Mouse (Mus musculus): Measurements from ENCODE around the gene Gm2026. TPM values are rescaled to one million over a fixed set of nuclear protein-coding genes. Genes with fewer than 3 reads are reported as not detected.
"Not testable (repeated sequence)": the region's sequence is repeated elsewhere in the genome, so short reads cannot be mapped to it uniquely, and the experiment has no call there.

Gm2026 gene
- polyA plus RNA-seq (2016; fragmentation: Nextera tagmentation; extraction: Ambion mirVana): 22.1 and 29.1 TPM in 2 replicates

- not testable (repeated sequence) for H3K9me3 ChIP-seq; H3K36me3 ChIP-seq; H3K4me3 ChIP-seq; H3K27ac ChIP-seq; H3K4me1 ChIP-seq (replicated peaks); H3K27me3 ChIP-seq (ENCODE audit: insufficient read depth, poor library complexity, severe bottlenecking); DNase-seq (ENCODE audit: low spot score)
- WGBS: no CpG with 5 or more reads among the region's 4 CpGs
Observed at GRCm38 (mm10) chr2:175965031-175965430, at the start of gene Gm2026. Gene Gm2026, plus strand, starts transcription at chr2:175965331.

GRCm38 (mm10) chr2:175931000-175931399 is 34.1 kb upstream of the Gm2026 start, which contains the start of gene Zfp966:
Gene Zfp966, minus strand, starts transcription at chr2:175931100.
- not testable (repeated sequence) for H3K4me1 ChIP-seq (replicated peaks); H3K36me3 ChIP-seq; H3K4me3 ChIP-seq; H3K9me3 ChIP-seq; H3K27ac ChIP-seq; H3K27me3 ChIP-seq (ENCODE audit: insufficient read depth, poor library complexity, severe bottlenecking); DNase-seq (ENCODE audit: low spot score)
- WGBS: no CpG with 5 or more reads among the region's 6 CpGs

Other genes with a start within 250 kb of the Gm2026 start
- gene Gm2007, start 223.8 kb upstream of the Gm2026 start, polyA plus RNA-seq (2016; fragmentation: Nextera tagmentation; extraction: Ambion mirVana): not detected in 2 replicates
- 2.7 TPM in 1 of 2 replicates, not detected in the other for gene Gm14288, start 164.2 kb upstream of the Gm2026 start, polyA plus RNA-seq (2016; fragmentation: Nextera tagmentation; extraction: Ambion mirVana)
- gene Gm6710, start 96.1 kb upstream of the Gm2026 start, polyA plus RNA-seq (2016; fragmentation: Nextera tagmentation; extraction: Ambion mirVana): 19.4 and 22.9 TPM in 2 replicates
- 2.2 and 6.2 TPM in 2 replicates for gene Zfp966, start 34.2 kb upstream of the Gm2026 start, polyA plus RNA-seq (2016; fragmentation: Nextera tagmentation; extraction: Ambion mirVana)
- 0.56 and 1.2 TPM in 2 replicates for gene Gm2004, start 184.5 kb downstream of the Gm2026 start, polyA plus RNA-seq (2016; fragmentation: Nextera tagmentation; extraction: Ambion mirVana)